Mouse (Mus musculus) lung, postnatal 0 days (tissue): Measurements from ENCODE around the gene Katna1.
A peak's percentile ranks its signal among the peaks of the same experiment; 100 is the strongest.

ENCODE experiments used
- CTCF ChIP-seq: IDR thresholded peaks from 2 replicates; pipeline ENCODE4 v1.5.1; 2016; ENCODE audit warnings: antibody characterized with exemption, mild to moderate bottlenecking
- EP300 ChIP-seq: IDR thresholded peaks from 2 replicates; pipeline ENCODE4 v1.6.1; 2016; ENCODE audit warnings: antibody characterized with exemption, mild to moderate bottlenecking, control low read depth

DNA sequence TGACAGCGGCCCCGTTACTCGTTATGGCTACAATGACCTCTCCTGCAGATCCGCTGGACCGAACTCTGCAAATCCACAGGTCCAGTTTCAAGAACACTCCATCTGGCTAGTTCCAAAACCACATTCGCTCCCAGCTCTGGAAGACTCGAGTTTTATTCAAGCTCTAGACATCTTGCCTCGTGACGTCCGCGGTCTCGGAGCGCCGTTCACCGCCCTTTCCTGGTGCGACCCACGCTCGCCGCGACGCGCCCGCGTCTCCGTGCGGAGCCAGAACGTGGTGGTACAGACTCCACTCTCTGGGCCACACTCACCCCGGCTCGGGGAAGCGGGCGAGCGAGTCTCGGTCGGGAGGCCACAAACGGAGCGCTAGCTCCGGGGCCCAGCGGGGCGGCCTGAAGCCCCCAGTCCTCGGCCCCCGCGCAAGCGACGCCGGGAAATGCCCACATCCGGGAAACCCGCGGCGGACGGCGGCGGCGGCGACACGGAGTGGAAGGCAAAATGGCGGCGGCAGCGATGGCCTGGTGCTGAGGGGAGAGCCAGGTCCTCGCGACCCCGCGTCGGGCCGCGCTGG, 45.0 kb upstream of the Katna1 start, which contains the start of the genes Pcmt1 and Lats1:
- 0 out of 2 replicates have a peak, but pooled peaks have one; percentile 3 for TF ChIP-seq CTCF
- no peak for TF ChIP-seq EP300
